Mouse (Mus musculus) hindbrain, embryonic 14.5 days (tissue): ENCODE data around the gene Sugp2. TPM values are rescaled to one million over a fixed set of nuclear protein-coding genes. Genes with fewer than 3 reads are reported as not detected.

Experiments used
- ATAC-seq: fragments of 200-750 bp; cut with Nextera tagmentation; 2 replicates; pipeline ENCODE4 v1.8.0; 2017; ENCODE audit warnings: moderate number of reproducible peaks, mild to moderate bottlenecking, moderate TSS enrichment, moderate library complexity; ENCODE audit not compliant: low FRiP score
- DNase-seq: peaks from one replicate; pipeline ENCODE4 v3.0.0-alpha.2; 2015; ENCODE audit warnings: low spot score
- H3K27ac ChIP-seq: fragments of 300-500 bp; sonication (generic); 2 replicates; pipeline ENCODE4 v1.5.1; 2014; ENCODE audit warnings: mild to moderate bottlenecking, moderate library complexity
- H3K27me3 ChIP-seq: fragments of 300-500 bp; sonication (generic); 2 replicates; pipeline ENCODE4 v1.6.1; 2014; ENCODE audit warnings: mild to moderate bottlenecking, low read length, mixed read lengths; ENCODE audit not compliant: control insufficient read depth, insufficient read depth
- H3K36me3 ChIP-seq: fragments of 300-500 bp; sonication (generic); replicated peaks from 2 replicates; pipeline ENCODE4 v1.6.1; 2014; ENCODE audit not compliant: control insufficient read depth, insufficient read depth
- H3K4me1 ChIP-seq: fragments of 300-500 bp; sonication (generic); replicated peaks from 2 replicates; pipeline ENCODE4 v1.6.1; 2014; ENCODE audit warnings: antibody characterized with exemption, low read length, mixed read lengths; ENCODE audit not compliant: control insufficient read depth, insufficient read depth
- H3K4me2 ChIP-seq: fragments of 300-500 bp; sonication (generic); replicated peaks from 2 replicates; pipeline ENCODE4 v1.6.1; 2014; ENCODE audit warnings: mild to moderate bottlenecking, moderate library complexity
- H3K4me3 ChIP-seq: fragments of 300-500 bp; sonication (generic); replicated peaks from 2 replicates; pipeline ENCODE4 v1.5.1; 2014; ENCODE audit warnings: mild to moderate bottlenecking, low read length
- H3K9ac ChIP-seq: fragments of 300-500 bp; sonication (generic); 2 replicates; pipeline ENCODE4 v1.6.1; 2014
- H3K9me3 ChIP-seq: fragments of 300-500 bp; sonication (generic); 2 replicates; pipeline ENCODE4 v1.6.1; 2016; ENCODE audit warnings: low read length; ENCODE audit not compliant: control insufficient read depth
- WGBS: fragments of 180-500 bp; shearing (Covaris S2); extraction: QIAGEN DNeasy Blood & Tissue Kit; methylation state at CpG from one replicate; pipeline ENCODE4 v1.1.7; 2014; 5-methylcytosine and 5-hydroxymethylcytosine counted together
- polyA plus RNA-seq: library from polyadenylated mRNA; unstranded; fragments of >200 nt; fragmentation: Nextera tagmentation; extraction: Ambion mirVana; gene quantifications from 2 replicates; pipeline ENCODE4 v1.2.1, GENCODE M21; 2014

Sugp2 gene
- polyA plus RNA-seq, 1 experiment from 2014 or later = 78.8 TPM

- DNase-seq (no peak), ATAC-seq (no peak)
- Histone ChIP-seq H3K27me3 (no peaks in the 10 kb centered on the region), H3K4me3 (no peak overlapping the region), H3K36me3 (peaks cover 52% of the 10 kb centered on the region), H3K9ac (no peak overlapping the region), H3K9me3 (no peaks in the 10 kb centered on the region), H3K27ac (no peak overlapping the region), H3K4me2 (no peak overlapping the region), H3K4me1 (peaks cover 23% of the 10 kb centered on the region)
- WGBS = 76% methylated on average over 2 of the region's 2 CpGs
Observed at GRCm38 (mm10) chr8:70313399-70313798, 79.4 kb downstream of the Sugp2 start.

GRCm38 (mm10) chr8:70315624-70316510, 81.8 kb downstream of the Sugp2 start, which contains the start of gene Cers1:
Gene Cers1, plus strand, starts transcription at chr8:70315775.
- Histone ChIP-seq H3K9me3 (no peaks in the 10 kb centered on the region), H3K4me3 (peak within 1 kb of the TSS; percentile 56), H3K9ac (peak within 1 kb of the TSS; percentile 86), H3K4me1 (peaks cover 23% of the 10 kb centered on the region), H3K4me2 (peak within 1 kb of the TSS; percentile 78), H3K36me3 (peaks cover 51% of the 10 kb centered on the region), H3K27me3 (no peaks in the 10 kb centered on the region), H3K27ac (peak within 1 kb of the TSS; percentile 89)
- under 1% methylated on average over 63 of the region's 66 CpGs for WGBS
- ATAC-seq (peak; percentile 66), DNase-seq (peak; percentile 81)

GRCm38 (mm10) chr8:70316511-70317504, 82.8 kb downstream of the Sugp2 start:
- Histone ChIP-seq H3K4me2 (peak overlapping the region; percentile 78), H3K4me3 (peak overlapping the region; percentile 56), H3K9me3 (no peaks in the 10 kb centered on the region), H3K27ac (peak overlapping the region; percentile 89), H3K4me1 (peaks cover 23% of the 10 kb centered on the region), H3K27me3 (no peaks in the 10 kb centered on the region), H3K36me3 (peaks cover 51% of the 10 kb centered on the region), H3K9ac (peak overlapping the region; percentile 86)
- DNase-seq (peak; percentile 88), ATAC-seq (peak; percentile 87)
- 7% methylated on average over 15 of the region's 15 CpGs for WGBS

GRCm38 (mm10) chr8:70317872-70318271, 83.8 kb downstream of the Sugp2 start:
- Histone ChIP-seq H3K9me3 (no peaks in the 10 kb centered on the region), H3K27ac (peak overlapping the region; percentile 38), H3K27me3 (no peaks in the 10 kb centered on the region), H3K4me1 (peaks cover 23% of the 10 kb centered on the region), H3K36me3 (peaks cover 50% of the 10 kb centered on the region), H3K4me2 (peak overlapping the region; percentile 78), H3K9ac (no peak overlapping the region; the same call in 1 of the 2 replicates), H3K4me3 (no peak overlapping the region)
- ATAC-seq (no peak), DNase-seq (no peak)
- 93% methylated on average over 5 of the region's 5 CpGs for WGBS

- Histone ChIP-seq H3K4me2 (no peak overlapping the region), H3K36me3 (peaks cover 89% of the 10 kb centered on the region), H3K27me3 (no peaks in the 10 kb centered on the region), H3K4me1 (no peaks in the 10 kb centered on the region), H3K27ac (no peak overlapping the region), H3K9me3 (no peaks in the 10 kb centered on the region), H3K4me3 (no peak overlapping the region), H3K9ac (no peak overlapping the region)
- ATAC-seq (no peak), DNase-seq (no peak)
- WGBS = 92% methylated on average over 3 of the region's 3 CpGs
Observed at GRCm38 (mm10) chr8:70323716-70324115, 89.7 kb downstream of the Sugp2 start.

GRCm38 (mm10) chr8:70327512-70327911, 93.5 kb downstream of the Sugp2 start:
- ATAC-seq = no peak
- Histone ChIP-seq H3K4me3 (no peak overlapping the region), H3K4me2 (no peak overlapping the region), H3K27me3 (no peaks in the 10 kb centered on the region), H3K4me1 (peaks cover 14% of the 10 kb centered on the region; the same call in 1 of the 2 replicates), H3K36me3 (peaks cover 91% of the 10 kb centered on the region), H3K9ac (no peak overlapping the region), H3K9me3 (no peaks in the 10 kb centered on the region), H3K27ac (no peak overlapping the region)
- 94% methylated on average over 6 of the region's 6 CpGs for WGBS
- DNase-seq = no peak

- no peak within 1 kb of the TSS for H3K27ac ChIP-seq
- no peaks in the 10 kb centered on the region for H3K9me3 ChIP-seq
- H3K4me1 ChIP-seq = peaks cover 14% of the 10 kb centered on the region; the same call in 1 of the 2 replicates
- DNase-seq = no peak
- 23% methylated on average over 14 of the region's 14 CpGs for WGBS
- peaks cover 93% of the 10 kb centered on the region for H3K36me3 ChIP-seq
- no peak within 1 kb of the TSS; the same call in 1 of the 2 replicates for H3K4me3 ChIP-seq
- no peaks in the 10 kb centered on the region for H3K27me3 ChIP-seq
- peak within 1 kb of the TSS; percentile 13; the same call in 1 of the 2 replicates for H3K9ac ChIP-seq
- no peak for ATAC-seq
- H3K4me2 ChIP-seq = 0 out of 2 replicates have a peak within 1 kb of the TSS, but pooled peaks have one; percentile 1
Observed at GRCm38 (mm10) chr8:70329124-70329834, 95.3 kb downstream of the Sugp2 start, which contains the start of gene Gdf1. Gene Gdf1, plus strand, starts transcription at chr8:70329817.
